In genomic region chr11:87760301-87761081, GRCm38 (mm10) we compare ENCODE assay signal across 8 mouse cellular contexts. TPM values are rescaled to one million over a fixed set of nuclear protein-coding genes. Genes with fewer than 3 reads are reported as not detected.
DNase-seq lines count a peak whose midpoint lies in the region; ATAC-seq and TF ChIP-seq lines count a peak whose summit lies in the region.

Gene Tspoap1, plus strand, starts transcription at chr11:87760541.

- H3K9ac ChIP-seq in CH12.LX (ENCODE audit: insufficient read depth, low read depth) = peak within 1 kb of the TSS; percentile 25; the same call in 1 of the 2 replicates
- H3K9ac ChIP-seq in neural tube, embryonic 11.5 days (ENCODE audit: low read length) = peak within 1 kb of the TSS; percentile 37
- H3K9ac ChIP-seq in heart, embryonic 12.5 days = no peak within 1 kb of the TSS

- peaks cover 20% of the 10 kb centered on the region for H3K79me2 ChIP-seq in CH12.LX (replicated peaks; ENCODE audit: control insufficient read depth, extremely low read depth, insufficient read depth, poor library complexity, severe bottlenecking)

- intact Hi-C loops in left cerebral cortex, postnatal 36 days (cut with DNase I) = loop anchor here (5.0 kb wide), 1 partner anchor 98 kb away; the partner anchor contains the start of gene Rnf43

- peak within 1 kb of the TSS; percentile 66 for H3K27ac ChIP-seq in CH12.LX (ENCODE audit: insufficient read depth, low read depth)
- no peak within 1 kb of the TSS for H3K27ac ChIP-seq in neural tube, embryonic 11.5 days (ENCODE audit: low read depth, low read length)
- H3K27ac ChIP-seq in heart, embryonic 12.5 days (ENCODE audit: poor library complexity, severe bottlenecking) = no peak within 1 kb of the TSS

- H3K4me3 ChIP-seq in CH12.LX (replicated peaks in 1 of 3; ENCODE audit: low read depth in 2 of 3, low read length in 2 of 3, poor library complexity in 1 of 3) = peak within 1 kb of the TSS in 1 of 3 experiments; percentile 8
- H3K4me3 ChIP-seq in neural tube, embryonic 11.5 days (ENCODE audit: low read depth, low read length) = peak within 1 kb of the TSS; percentile 32
- H3K4me3 ChIP-seq in heart, embryonic 12.5 days = no peak within 1 kb of the TSS

- H3K27me3 ChIP-seq in CH12.LX (replicated peaks) = no peaks in the 10 kb centered on the region
- peaks cover 51% of the 10 kb centered on the region for H3K27me3 ChIP-seq in neural tube, embryonic 11.5 days (ENCODE audit: control insufficient read depth, insufficient read depth, low read length)
- H3K27me3 ChIP-seq in heart, embryonic 12.5 days (replicated peaks) = peaks cover 61% of the 10 kb centered on the region

- H3K36me3 ChIP-seq in CH12.LX (replicated peaks in 1 of 2; ENCODE audit: control insufficient read depth in 1 of 2, insufficient read depth in 1 of 2, low read length in 1 of 2) = peaks cover 31 to 57% of the 10 kb centered on the region in 2 experiments
- no peaks in the 10 kb centered on the region for H3K36me3 ChIP-seq in neural tube, embryonic 11.5 days (ENCODE audit: control insufficient read depth, insufficient read depth, low read length)
- no peaks in the 10 kb centered on the region for H3K36me3 ChIP-seq in heart, embryonic 12.5 days

- TF ChIP-seq EP300 in CH12.LX (IDR thresholded peaks at IDR 0.05; ENCODE audit: low read length) = no peak

- peak; percentile 72; the same call in 1 of the 2 replicates for TF ChIP-seq POLR2A in CH12.LX (IDR thresholded peaks at IDR 0.05; ENCODE audit: low read depth, low read length)

- ATAC-seq in neural tube, embryonic 11.5 days (ENCODE audit: insufficient read depth, low FRiP score, low TSS enrichment) = peak; percentile 53; the same call in 1 of the 2 replicates
- no peak for ATAC-seq in heart, embryonic 12.5 days (ENCODE audit: insufficient number of reproducible peaks, low FRiP score)

- dilution Hi-C loops in CH12.LX (cut with MboI; ENCODE audit: extremely low pct_ligation_motif_present, extremely low pct_unique_long_range_greater_than_20kb, low sequenced_read_pairs) = no loop called here

- WGBS in neural tube, embryonic 11.5 days = 9% methylated on average over 23 of the region's 23 CpGs
- 11% methylated on average over 23 of the region's 23 CpGs for WGBS in heart, embryonic 12.5 days

- no peak for TF ChIP-seq RAD21 in CH12.LX (IDR thresholded peaks at IDR 0.05; ENCODE audit: low read depth, low read length)

- TF ChIP-seq CTCF in CH12.LX (conservative IDR thresholded peaks at IDR 0.05 in 1 of 2, IDR thresholded peaks at IDR 0.05 in 1 of 2; ENCODE audit: low read depth in 2 of 2, low read length in 2 of 2) = no peak

- H3K4me2 ChIP-seq in CH12.LX (ENCODE audit: insufficient read depth, low read depth, poor library complexity, severe bottlenecking) = peak within 1 kb of the TSS; percentile 27
- H3K4me2 ChIP-seq in neural tube, embryonic 11.5 days (ENCODE audit: low read depth) = peak within 1 kb of the TSS; percentile 41
- H3K4me2 ChIP-seq in heart, embryonic 12.5 days = no peak within 1 kb of the TSS

- peaks cover 13 to 40% of the 10 kb centered on the region in 2 experiments; a peak in 3 of 4 replicates for H3K4me1 ChIP-seq in CH12.LX (ENCODE audit: control insufficient read depth in 1 of 2, insufficient read depth in 2 of 2)
- H3K4me1 ChIP-seq in neural tube, embryonic 11.5 days (ENCODE audit: control insufficient read depth, insufficient read depth, low read length) = peaks cover 12% of the 10 kb centered on the region; the same call in 1 of the 2 replicates
- peaks cover 16% of the 10 kb centered on the region for H3K4me1 ChIP-seq in heart, embryonic 12.5 days (replicated peaks)

- in situ Hi-C loops in CH12.LX (cut with MboI; ENCODE audit: low pct_ligation_motif_present, low pct_unique_long_range_greater_than_20kb, low sequenced_read_pairs) = no loop called here

- H3K9me3 ChIP-seq in CH12.LX (replicated peaks; ENCODE audit: low read length) = peaks cover 7% of the 10 kb centered on the region
- H3K9me3 ChIP-seq in neural tube, embryonic 11.5 days (ENCODE audit: control insufficient read depth, low read length) = no peaks in the 10 kb centered on the region
- no peaks in the 10 kb centered on the region for H3K9me3 ChIP-seq in heart, embryonic 12.5 days (replicated peaks)

- peak; percentile 88 for DNase-seq in CH12.LX (ENCODE audit: extremely low read depth)
- peak; percentile 68 for DNase-seq in cerebellum, adult 8-10 months
- DNase-seq in frontal cortex, adult 2 months (ENCODE audit: extremely low spot score in 1 of 2, low spot score in 1 of 2) = peak; percentile 60 to 84
- DNase-seq in left cerebral cortex, postnatal 36 days (ENCODE audit: low spot score in 2 of 2) = peak; percentile 73 to 80
- DNase-seq in neural tube, embryonic 11.5 days (ENCODE audit: low spot score) = peak; percentile 69
- DNase-seq in kidney, postnatal 25 days = no peak
- no peak for DNase-seq in lung, postnatal 36 days

TF ChIP-seq in CH12.LX, 34 proteins besides CTCF, POLR2A, EP300 and RAD21:
- TF ChIP-seq MXI1 (IDR thresholded peaks at IDR 0.05; ENCODE audit: low read depth, low read length) = no peak

RNA-seq across cellular contexts. Expression of gene Tspoap1, which starts in this region (rescaled TPM):
- total RNA-seq in CH12.LX (2012; rRNA removed) (19.9 and 36.9 TPM in 2 replicates), CH12.LX (2014; rRNA removed) (12.8 and 16.5 TPM in 2 replicates)
- 11.6 and 12.3 TPM in 2 replicates for polyA plus RNA-seq in CH12.LX (2012; ENCODE audit: insufficient read length, low read depth)
- 294 and 326 TPM in 2 replicates for polyA plus RNA-seq in frontal cortex, adult 2 months (2012; rRNA removed)
- total RNA-seq in left cerebral cortex, postnatal 36 days (2021) = 100 to 1,000 TPM; 158 to 214 TPM
- polyA plus RNA-seq in neural tube, embryonic 11.5 days (2014; fragmentation: Nextera tagmentation; extraction: Ambion mirVana) = 5.4 and 6.0 TPM in 2 replicates
- 0.21 and 0.78 TPM in 2 replicates for polyA plus RNA-seq in heart, embryonic 12.5 days (2016; fragmentation: Nextera tagmentation; extraction: Ambion mirVana)

Comparison
In these comparisons a context has a peak if more than half of its experiments do, and no peak if none do; other contexts are left out.
1. RNA of gene Tspoap1 (total RNA-seq): 158 to 214 TPM in left cerebral cortex, postnatal 36 days; 12.8 to 36.9 TPM in CH12.LX; every median in the first group is over 4 times any median in the second.
2. RNA of gene Tspoap1 (polyA plus RNA-seq): 294 to 326 TPM in frontal cortex, adult 2 months; 11.6 to 12.3 TPM in CH12.LX, 5.4 to 6.0 TPM in neural tube, embryonic 11.5 days and 0.21 to 0.78 TPM in heart, embryonic 12.5 days; every median in the first group is over 10 times any median in the second.
3. DNase-seq: peak in CH12.LX (single experiment), cerebellum, adult 8-10 months (single experiment), frontal cortex, adult 2 months (2 of 2), left cerebral cortex, postnatal 36 days (2 of 2) and neural tube, embryonic 11.5 days (single experiment); none in kidney, postnatal 25 days (0 of 2) and lung, postnatal 36 days (single experiment).